Mouse (Mus musculus): ENCODE measurements around the gene Epb41l1. TPM values are rescaled to one million over a fixed set of nuclear protein-coding genes. Genes with fewer than 3 reads are reported as not detected.

The Epb41l1 gene
- total RNA-seq, 2 experiments from 2014 or later: 340 to 347 TPM

GRCm38 (mm10) chr2:156547123-156547891 is 126.6 kb downstream of the Epb41l1 start, which contains the start of gene Aar2:
Gene Aar2 (plus strand): TSS chr2:156547584.
- Histone ChIP-seq H3K4me3 (peak within 1 kb of the TSS; percentile 88), H3K27ac (peak within 1 kb of the TSS; percentile 88)
- TF ChIP-seq CTCF (conservative IDR thresholded peaks at IDR 0.05): no peak
- DNase-seq (ENCODE audit: low spot score in 2 of 2): peak; percentile 73 to 84

- no peak for TF ChIP-seq CTCF (conservative IDR thresholded peaks at IDR 0.05)
- Histone ChIP-seq H3K27ac (no peak overlapping the region), H3K4me3 (no peak overlapping the region)
- DNase-seq (ENCODE audit: low spot score in 2 of 2): no peak
Measured at GRCm38 (mm10) chr2:156552421-156552820, 131.7 kb downstream of the Epb41l1 start.

GRCm38 (mm10) chr2:156561808-156562207 is 141.1 kb downstream of the Epb41l1 start:
- peak overlapping the region; percentile 43; the same call in 1 of the 2 replicates for H3K27ac ChIP-seq
- TF ChIP-seq CTCF (conservative IDR thresholded peaks at IDR 0.05): no peak
- no peak for DNase-seq (ENCODE audit: low spot score in 2 of 2)
- H3K4me3 ChIP-seq: no peak overlapping the region

- peak; percentile 62 to 81 for DNase-seq (ENCODE audit: low spot score in 2 of 2)
- TF ChIP-seq CTCF (conservative IDR thresholded peaks at IDR 0.05): no peak
- peak overlapping the region; percentile 89 for H3K27ac ChIP-seq
- H3K4me3 ChIP-seq: no peak overlapping the region
Measured at GRCm38 (mm10) chr2:156563557-156563956, 142.8 kb downstream of the Epb41l1 start.

GRCm38 (mm10) chr2:156566512-156566911 is 145.8 kb downstream of the Epb41l1 start:
- Histone ChIP-seq H3K27ac (peak overlapping the region; percentile 28; the same call in 1 of the 2 replicates), H3K4me3 (no peak overlapping the region)
- no peak for DNase-seq (ENCODE audit: low spot score in 2 of 2)
- no peak for TF ChIP-seq CTCF (conservative IDR thresholded peaks at IDR 0.05)

- Histone ChIP-seq H3K4me3 (no peak overlapping the region), H3K27ac (no peak overlapping the region)
- no peak for TF ChIP-seq CTCF (conservative IDR thresholded peaks at IDR 0.05)
- DNase-seq (ENCODE audit: low spot score in 2 of 2): no peak
Measured at GRCm38 (mm10) chr2:156568647-156569046, 147.9 kb downstream of the Epb41l1 start.

GRCm38 (mm10) chr2:156569261-156569660 is 148.6 kb downstream of the Epb41l1 start:
- Histone ChIP-seq H3K27ac (no peak overlapping the region), H3K4me3 (no peak overlapping the region)
- DNase-seq (ENCODE audit: low spot score in 2 of 2): no peak
- TF ChIP-seq CTCF (conservative IDR thresholded peaks at IDR 0.05): no peak

GRCm38 (mm10) chr2:156571521-156571920 is 150.8 kb downstream of the Epb41l1 start:
- H3K27ac ChIP-seq: no peak overlapping the region
- no peak overlapping the region for H3K4me3 ChIP-seq
- DNase-seq (ENCODE audit: low spot score in 2 of 2): no peak
- no peak for TF ChIP-seq CTCF (conservative IDR thresholded peaks at IDR 0.05)

- H3K27ac ChIP-seq: no peak overlapping the region
- no peak overlapping the region for H3K4me3 ChIP-seq
- no peak for TF ChIP-seq CTCF (conservative IDR thresholded peaks at IDR 0.05)
- no peak for DNase-seq (ENCODE audit: low spot score in 2 of 2)
Measured at GRCm38 (mm10) chr2:156576850-156577587, 156.3 kb downstream of the Epb41l1 start.

- Histone ChIP-seq H3K27ac (peak overlapping the region; percentile 88), H3K4me3 (no peak overlapping the region)
- no peak for TF ChIP-seq CTCF (conservative IDR thresholded peaks at IDR 0.05)
- DNase-seq (ENCODE audit: low spot score in 2 of 2): no peak
Measured at GRCm38 (mm10) chr2:156580507-156580906, 159.8 kb downstream of the Epb41l1 start.

GRCm38 (mm10) chr2:156581244-156581643 is 160.5 kb downstream of the Epb41l1 start:
- Histone ChIP-seq H3K4me3 (no peak overlapping the region), H3K27ac (peak overlapping the region; percentile 88)
- TF ChIP-seq CTCF (conservative IDR thresholded peaks at IDR 0.05): peak; percentile 28
- DNase-seq (ENCODE audit: low spot score in 2 of 2): peak; percentile 79 to 89

- TF ChIP-seq CTCF (conservative IDR thresholded peaks at IDR 0.05): no peak
Measured at GRCm38 (mm10) chr2:156582887-156583286, 162.2 kb downstream of the Epb41l1 start.

GRCm38 (mm10) chr2:156584154-156584796 is 163.6 kb downstream of the Epb41l1 start:
- H3K27ac ChIP-seq: peak overlapping the region; percentile 75
- H3K4me3 ChIP-seq: no peak overlapping the region
- no peak for DNase-seq (ENCODE audit: low spot score in 2 of 2)
- peak; percentile 77 for TF ChIP-seq CTCF (conservative IDR thresholded peaks at IDR 0.05)

More at GRCm38 (mm10) chr2:156582887-156583286, 162.2 kb downstream of the Epb41l1 start:
- DNase-seq (ENCODE audit: low spot score in 2 of 2): no peak
- peak overlapping the region; percentile 9; the same call in 1 of the 2 replicates for H3K27ac ChIP-seq
- no peak overlapping the region for H3K4me3 ChIP-seq

Data from layer of hippocampus, adult 2 months (tissue).